Comparison of ENCODE assay signal across 1 mouse cellular context in genomic region chr12:113035093-113035492, GRCm38 (mm10).
TF ChIP-seq lines count a peak whose summit lies in the region.

No protein-coding gene starts in this region.

TF ChIP-seq in myocyte, 11 proteins besides CTCF, POLR2A, EP300 and RAD21:
- TF ChIP-seq MYOD1 (IDR thresholded peaks at IDR 0.05; ENCODE audit: control insufficient read depth in 1 of 3, insufficient read length in 2 of 3, low read depth in 2 of 3), result peak in 1 of 3 experiments; percentile 48
- peak in 2 of 3 experiments; percentile 16 to 60 for TF ChIP-seq MYOG (IDR thresholded peaks at IDR 0.05; ENCODE audit: control insufficient read depth in 1 of 3, insufficient read depth in 1 of 3, insufficient read length in 2 of 3, low read depth in 2 of 3)
- TF ChIP-seq SRF (IDR thresholded peaks at IDR 0.05; ENCODE audit: control insufficient read depth, insufficient read length, low read depth), result no peak
